Mouse (Mus musculus): ENCODE measurements around the gene Srp54c. TPM values are rescaled to one million over a fixed set of nuclear protein-coding genes. Genes with fewer than 3 reads are reported as not detected.
"Not testable (repeated sequence)": the region's sequence is repeated elsewhere in the genome, so short reads cannot be mapped to it uniquely, and the experiment has no call there.

The Srp54c gene
- polyA plus RNA-seq, 1 experiment: 19.5 TPM

GRCm38 (mm10) chr12:55272243-55272642, 42.3 kb downstream of the Srp54c start:
- Histone ChIP-seq H3K79me2 (ENCODE audit: control insufficient read depth, insufficient read depth) (no peaks in the 10 kb centered on the region), H3K27me3 (ENCODE audit: control insufficient read depth, insufficient read depth, insufficient read length) (no peaks in the 10 kb centered on the region), H3ac (ENCODE audit: control insufficient read depth, insufficient read length) (no peak overlapping the region), H3K36me3 (ENCODE audit: control insufficient read depth, insufficient read depth) (no peaks in the 10 kb centered on the region), H3K4me3 (no peak overlapping the region), H3K4me2 (ENCODE audit: low read depth) (no peak overlapping the region)
- TF ChIP-seq CEBPB (IDR thresholded peaks at IDR 0.05; ENCODE audit: insufficient read depth, poor library complexity, severe bottlenecking) (no peak), MYOD1 (IDR thresholded peaks at IDR 0.05; ENCODE audit: control insufficient read depth in 1 of 3, insufficient read length in 2 of 3, low read depth in 2 of 3) (peak in 1 of 3 experiments; percentile 17), REST (IDR thresholded peaks at IDR 0.05; ENCODE audit: insufficient read depth, insufficient read length) (peak; percentile 77)

DNA sequence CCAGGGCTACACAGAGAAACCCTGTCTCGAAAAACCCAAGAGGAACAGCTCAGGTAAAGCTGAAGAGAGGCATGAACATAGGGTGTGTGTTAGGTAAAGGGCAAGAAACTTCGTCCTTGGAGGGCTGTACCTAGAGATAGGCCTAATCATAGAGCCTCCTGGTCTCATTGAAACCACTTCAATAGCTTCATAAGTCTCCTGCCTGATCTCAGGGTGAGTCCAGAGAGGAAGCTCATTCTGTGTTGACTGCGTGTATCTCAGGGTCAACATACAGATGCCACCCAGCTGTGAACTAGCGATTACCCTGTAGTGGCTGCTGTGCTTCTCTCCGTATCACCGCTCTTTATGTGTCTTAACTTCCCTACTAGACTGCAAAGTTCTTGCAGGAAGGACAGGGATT, 47.6 kb downstream of the Srp54c start:
- not testable (repeated sequence) for H3K4me3 ChIP-seq; H3K27me3 ChIP-seq (ENCODE audit: control insufficient read depth, insufficient read depth, insufficient read length)

DNA sequence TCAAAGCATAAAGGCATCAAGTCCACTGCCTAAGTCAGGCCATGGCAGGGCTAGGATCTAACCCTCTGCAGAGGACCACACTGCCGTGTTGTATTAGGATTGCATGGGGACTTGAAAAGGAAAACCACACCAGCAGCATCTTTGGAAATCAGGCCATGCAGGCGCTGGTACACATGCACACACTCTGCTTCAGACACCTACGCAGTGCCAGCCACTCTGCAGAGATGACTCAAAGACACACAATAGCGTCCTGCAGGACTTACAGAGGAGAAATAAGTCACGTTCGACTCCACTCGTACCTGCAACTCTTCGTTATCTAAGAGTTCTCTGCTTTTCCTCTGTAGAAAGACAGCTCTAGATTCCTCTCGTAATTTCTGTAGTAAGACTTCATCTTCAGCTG, 68.1 kb downstream of the Srp54c start:
- Histone ChIP-seq H3K36me3 (ENCODE audit: control insufficient read depth, insufficient read depth) (peaks cover 23% of the 10 kb centered on the region), H3K79me2 (ENCODE audit: control insufficient read depth, insufficient read depth) (peaks cover 16% of the 10 kb centered on the region), H3K4me3 (no peak overlapping the region), H3K27me3 (ENCODE audit: control insufficient read depth, insufficient read depth, insufficient read length) (no peaks in the 10 kb centered on the region), H3ac (ENCODE audit: control insufficient read depth, insufficient read length) (no peak overlapping the region), H3K4me2 (ENCODE audit: low read depth) (no peak overlapping the region)
- TF ChIP-seq REST (IDR thresholded peaks at IDR 0.05; ENCODE audit: insufficient read depth, insufficient read length): no peak
- TF ChIP-seq MYOD1 (IDR thresholded peaks at IDR 0.05; ENCODE audit: control insufficient read depth in 1 of 3, insufficient read length in 2 of 3, low read depth in 2 of 3): no peak
- TF ChIP-seq POLR2A (IDR thresholded peaks at IDR 0.05; ENCODE audit: insufficient read length, low read depth): no peak
- TF ChIP-seq E2F4 (IDR thresholded peaks at IDR 0.05; ENCODE audit: insufficient read depth): no peak
- no peak for TF ChIP-seq POLR2AphosphoS2 (IDR thresholded peaks at IDR 0.05; ENCODE audit: insufficient read length, low read depth)
- TF ChIP-seq CEBPB (IDR thresholded peaks at IDR 0.05; ENCODE audit: insufficient read depth, poor library complexity, severe bottlenecking): no peak
- no peak for TF ChIP-seq MYOG (IDR thresholded peaks at IDR 0.05; ENCODE audit: control insufficient read depth in 1 of 3, insufficient read depth in 1 of 3, insufficient read length in 2 of 3, low read depth in 2 of 3)
- no peak for TF ChIP-seq TCF3 (IDR thresholded peaks at IDR 0.05; ENCODE audit: insufficient read length, low read depth)
- no peak for TF ChIP-seq TCF12 (IDR thresholded peaks at IDR 0.05; ENCODE audit: insufficient read depth, poor library complexity, severe bottlenecking)
- TF ChIP-seq USF1 (IDR thresholded peaks at IDR 0.05; ENCODE audit: low read depth): no peak
- TF ChIP-seq MAX (IDR thresholded peaks at IDR 0.05; ENCODE audit: low read depth): no peak
- no peak for TF ChIP-seq SRF (IDR thresholded peaks at IDR 0.05; ENCODE audit: control insufficient read depth, insufficient read length, low read depth)

More for the DNA sequence above, 47.6 kb downstream of the Srp54c start:
- H3K36me3 ChIP-seq (ENCODE audit: control insufficient read depth, insufficient read depth); H3K4me2 ChIP-seq (ENCODE audit: low read depth); H3ac ChIP-seq (ENCODE audit: control insufficient read depth, insufficient read length); H3K79me2 ChIP-seq (ENCODE audit: control insufficient read depth, insufficient read depth): not testable (repeated sequence)

GRCm38 (mm10) chr12:55299336-55299735, 69.4 kb downstream of the Srp54c start, which contains the start of gene 1110008L16Rik:
1110008L16Rik (plus strand) TSS chr12:55299577.
- peaks cover 23% of the 10 kb centered on the region for H3K36me3 ChIP-seq (ENCODE audit: control insufficient read depth, insufficient read depth)
- no peak within 1 kb of the TSS for H3K4me2 ChIP-seq (ENCODE audit: low read depth)
- H3ac ChIP-seq (ENCODE audit: control insufficient read depth, insufficient read length): no peak within 1 kb of the TSS
- no peaks in the 10 kb centered on the region for H3K27me3 ChIP-seq (ENCODE audit: control insufficient read depth, insufficient read depth, insufficient read length)
- no peak for TF ChIP-seq MAX (IDR thresholded peaks at IDR 0.05; ENCODE audit: low read depth)
- no peak for TF ChIP-seq POLR2A (IDR thresholded peaks at IDR 0.05; ENCODE audit: insufficient read length, low read depth)
- no peak for TF ChIP-seq SRF (IDR thresholded peaks at IDR 0.05; ENCODE audit: control insufficient read depth, insufficient read length, low read depth)
- TF ChIP-seq CEBPB (IDR thresholded peaks at IDR 0.05; ENCODE audit: insufficient read depth, poor library complexity, severe bottlenecking): no peak
- no peak for TF ChIP-seq USF1 (IDR thresholded peaks at IDR 0.05; ENCODE audit: low read depth)
- no peak for TF ChIP-seq TCF3 (IDR thresholded peaks at IDR 0.05; ENCODE audit: insufficient read length, low read depth)
- H3K4me3 ChIP-seq: no peak within 1 kb of the TSS
- H3K79me2 ChIP-seq (ENCODE audit: control insufficient read depth, insufficient read depth): peaks cover 16% of the 10 kb centered on the region

DNA sequence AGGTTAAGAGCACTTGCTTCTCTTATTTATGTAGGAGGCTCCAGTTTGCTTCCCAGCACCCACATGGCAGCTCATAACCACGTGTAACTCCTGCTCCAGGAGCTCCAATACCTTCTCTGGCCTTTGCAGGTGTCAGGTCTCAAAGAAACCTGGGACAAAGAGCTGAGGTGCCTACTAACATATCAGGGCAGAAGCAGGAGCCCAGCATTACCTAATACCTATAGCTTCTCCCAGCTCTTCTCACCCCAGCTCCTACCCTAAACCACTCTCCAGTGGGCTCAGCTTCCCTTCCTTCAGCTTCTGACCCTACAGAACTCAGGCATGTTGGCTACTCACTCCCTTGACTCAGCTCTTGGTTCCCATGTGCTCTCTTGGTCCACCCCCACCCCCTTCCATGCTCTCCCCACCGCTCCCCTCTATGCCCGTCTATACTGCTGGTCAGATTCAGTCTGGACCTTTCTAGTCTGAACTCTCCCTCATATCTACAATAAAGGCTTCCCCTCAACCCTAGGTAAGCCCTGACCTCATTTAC, 70.9 kb downstream of the Srp54c start:
- peaks cover 16% of the 10 kb centered on the region for H3K79me2 ChIP-seq (ENCODE audit: control insufficient read depth, insufficient read depth)
- H3K27me3 ChIP-seq (ENCODE audit: control insufficient read depth, insufficient read depth, insufficient read length): no peaks in the 10 kb centered on the region
- TF ChIP-seq MYOD1 (IDR thresholded peaks at IDR 0.05; ENCODE audit: control insufficient read depth in 1 of 3, insufficient read length in 2 of 3, low read depth in 2 of 3) (no peak), MYOG (IDR thresholded peaks at IDR 0.05; ENCODE audit: control insufficient read depth in 1 of 3, insufficient read depth in 1 of 3, insufficient read length in 2 of 3, low read depth in 2 of 3) (no peak), POLR2A (IDR thresholded peaks at IDR 0.05; ENCODE audit: insufficient read length, low read depth) (no peak), TCF12 (IDR thresholded peaks at IDR 0.05; ENCODE audit: insufficient read depth, poor library complexity, severe bottlenecking) (no peak), SRF (IDR thresholded peaks at IDR 0.05; ENCODE audit: control insufficient read depth, insufficient read length, low read depth) (no peak), E2F4 (IDR thresholded peaks at IDR 0.05; ENCODE audit: insufficient read depth) (no peak)
- no peak overlapping the region for H3ac ChIP-seq (ENCODE audit: control insufficient read depth, insufficient read length)
- H3K4me3 ChIP-seq: peak overlapping the region; percentile 65
- H3K4me2 ChIP-seq (ENCODE audit: low read depth): peak overlapping the region; percentile 75
- peaks cover 23% of the 10 kb centered on the region for H3K36me3 ChIP-seq (ENCODE audit: control insufficient read depth, insufficient read depth)

All from myocyte (in vitro differentiated cells).